Comparison of ENCODE assay signal across 19 mouse cellular contexts in genomic region chr12:13607021-13607420, GRCm38 (mm10).
DNase-seq lines count a peak whose midpoint lies in the region; ATAC-seq and TF ChIP-seq lines count a peak whose summit lies in the region.
"Had no signal": no experiment of that assay in that cellular context is flagged by ENCODE, and none has a peak within 500 bp of the region (broad histone marks: within the 10 kb centered on the region; RNA-seq: fewer than 3 reads in every experiment).

No protein-coding gene starts in this region.

- no peak overlapping the region for H3K4me3 ChIP-seq in midbrain, embryonic 11.5 days (ENCODE audit: low read depth, low read length)
- H3K4me3 ChIP-seq in midbrain, postnatal 0 days (ENCODE audit: low read depth, low read length), result no peak overlapping the region

- H3K9me3 ChIP-seq in midbrain, embryonic 11.5 days (ENCODE audit: control insufficient read depth, low read length), result no peaks in the 10 kb centered on the region
- H3K9me3 ChIP-seq in midbrain, postnatal 0 days (ENCODE audit: low read length), result no peaks in the 10 kb centered on the region
- H3K9me3 ChIP-seq: G1E had no signal

- WGBS in midbrain, embryonic 11.5 days, result 79% methylated on average over 2 of the region's 2 CpGs
- WGBS in midbrain, postnatal 0 days, result 74% methylated on average over 2 of the region's 2 CpGs

- TF ChIP-seq CTCF in midbrain, postnatal 0 days (IDR thresholded peaks at IDR 0.05), result no peak

- no peak for ATAC-seq in midbrain, embryonic 11.5 days (ENCODE audit: low FRiP score)
- no peak for ATAC-seq in midbrain, postnatal 0 days (ENCODE audit: low FRiP score)
- ATAC-seq: activated CD4-positive, CD25-positive, alpha-beta regulatory T cell, adult 4 months; CD4-positive, CD25-positive, alpha-beta regulatory T cell, adult 4 months; Patski had no signal

- no peak overlapping the region for H3K27ac ChIP-seq in midbrain, embryonic 11.5 days (ENCODE audit: low read depth, low read length)
- no peak overlapping the region for H3K27ac ChIP-seq in midbrain, postnatal 0 days (ENCODE audit: low read depth, low read length)

- H3K4me1 ChIP-seq in midbrain, embryonic 11.5 days (ENCODE audit: control insufficient read depth, insufficient read depth, low read length), result no peaks in the 10 kb centered on the region
- no peaks in the 10 kb centered on the region for H3K4me1 ChIP-seq in midbrain, postnatal 0 days (ENCODE audit: insufficient read depth, low read length)

- intact Hi-C loops in heart, postnatal 14 days (cut with DNase I), result no loop called here

- H3K27me3 ChIP-seq in midbrain, embryonic 11.5 days (ENCODE audit: control insufficient read depth, insufficient read depth, low read length), result no peaks in the 10 kb centered on the region
- H3K27me3 ChIP-seq in midbrain, postnatal 0 days (ENCODE audit: insufficient read depth, low read length), result no peaks in the 10 kb centered on the region
- H3K27me3 ChIP-seq: CH12.LX had no signal

- H3K4me2 ChIP-seq in midbrain, embryonic 11.5 days, result no peak overlapping the region
- no peak overlapping the region for H3K4me2 ChIP-seq in midbrain, postnatal 0 days (ENCODE audit: low read depth, low read length, poor library complexity, severe bottlenecking)

- no peaks in the 10 kb centered on the region for H3K36me3 ChIP-seq in midbrain, embryonic 11.5 days (ENCODE audit: control insufficient read depth, insufficient read depth, low read length)
- H3K36me3 ChIP-seq in midbrain, postnatal 0 days (ENCODE audit: insufficient read depth, low read length), result no peaks in the 10 kb centered on the region
- H3K36me3 ChIP-seq: G1E had no signal

- peak; percentile 58 for DNase-seq in heart, adult 11 months
- no peak for DNase-seq in heart, postnatal 14 days
- peak; percentile 60 for DNase-seq in midbrain, embryonic 11.5 days (ENCODE audit: low spot score, missing footprints)
- no peak for DNase-seq in midbrain, postnatal 0 days (ENCODE audit: low spot score)
- DNase-seq: adrenal gland, adult 2 months; adrenal gland, adult 8-10 months; adrenal gland, postnatal 10 days; adrenal gland, postnatal 14 days; adrenal gland, postnatal 25 days; adrenal gland, postnatal 36 days; B cell, adult 2 months; cerebellum, adult 11 months; cerebellum, adult 11-12 months; cerebellum, adult 18-20 months had no signal

- no peak overlapping the region for H3K9ac ChIP-seq in midbrain, embryonic 11.5 days (ENCODE audit: low read length)
- H3K9ac ChIP-seq in midbrain, postnatal 0 days (replicated peaks; ENCODE audit: low read length, poor library complexity, severe bottlenecking), result no peak overlapping the region

Comparison
In these comparisons a context has a peak if more than half of its experiments do, and no peak if none do; other contexts are left out.
1. DNase-seq: peak in heart, adult 11 months (single experiment) and midbrain, embryonic 11.5 days (single experiment); none in heart, postnatal 14 days (0 of 2) and midbrain, postnatal 0 days (single experiment).